Mouse (Mus musculus) embryonic stem cell, embryonic (primary cell): Measurements from ENCODE around the gene Cntnap2.

Source experiments
- CTCF ChIA-PET, 4 experiments: fragments of 300-600 bp in 2 of 4; fragments of 350-600 bp in 2 of 4; sonication (Branson Sonifier 250); formaldehyde crosslinking; loops; one replicate each; lab custom pipeline; 2022; ENCODE audit warnings: inconsistent platforms in 2 of 4; lab: Charles Lee
- POLR2A ChIA-PET, 4 experiments: fragments of 300-600 bp in 2 of 4; fragments of 350-600 bp in 2 of 4; sonication (Branson Sonifier 250); formaldehyde crosslinking; loops; one replicate each; lab custom pipeline; 2022; ENCODE audit warnings: antibody characterized with exemption in 4 of 4, inconsistent platforms in 1 of 4; lab: Charles Lee

Cntnap2 gene

GRCm38 (mm10) chr6:47323169-47323835, 2264.1 kb downstream of the Cntnap2 start:
- ChIA-PET POLR2A (interaction anchor here in 1 of 4 experiments (0.8 to 1.6 kb wide), 4 partner anchors 15 to 61 kb away, joined by 3 read pairs; no protein-coding TSS in a partner anchor), CTCF (no interaction called here)

GRCm38 (mm10) chr6:47323886-47324285, 2264.7 kb downstream of the Cntnap2 start:
- ChIA-PET CTCF (no interaction called here), POLR2A (interaction anchor here in 1 of 4 experiments (0.9 to 1.6 kb wide), 3 partner anchors 18 to 61 kb away, joined by 3 read pairs; no protein-coding TSS in a partner anchor)

- ChIA-PET CTCF (interaction anchor here in 1 of 4 experiments (0.6 kb wide), 1 partner anchor 10 kb away, joined by 3 read pairs; no protein-coding TSS in a partner anchor), POLR2A (interaction anchor here in 3 of 4 experiments (0.7 to 1.8 kb wide), 6 partner anchors 9 to 596 kb away, joined by 3 to 15 read pairs (median 4); partner anchors contain the start of gene Ezh2 (in 1 of the 3))
Observed at GRCm38 (mm10) chr6:47328281-47328680, 2269.1 kb downstream of the Cntnap2 start.

- CTCF ChIA-PET: no interaction called here
- POLR2A ChIA-PET: interaction anchor here in 2 of 4 experiments (0.7 to 1.8 kb wide), 3 partner anchors 8 to 266 kb away, joined by 3 to 4 read pairs (median 4); partner anchors contain the start of gene Ezh2 (in 1 of the 2)
Observed at GRCm38 (mm10) chr6:47329212-47329611, 2270.1 kb downstream of the Cntnap2 start.

- CTCF ChIA-PET: no interaction called here
- POLR2A ChIA-PET: interaction anchor here in 2 of 4 experiments (0.6 to 2.3 kb wide), 4 partner anchors 14 to 142 kb away, joined by 3 to 5 read pairs (median 4); no protein-coding TSS in a partner anchor
Observed at GRCm38 (mm10) chr6:47333016-47333415, 2273.9 kb downstream of the Cntnap2 start.

GRCm38 (mm10) chr6:47334377-47334776, 2275.2 kb downstream of the Cntnap2 start:
- ChIA-PET CTCF (no interaction called here), POLR2A (interaction anchor here in 1 of 4 experiments (1.4 to 2.3 kb wide), 2 partner anchors 16 to 144 kb away, joined by 4 to 5 read pairs; no protein-coding TSS in a partner anchor)

GRCm38 (mm10) chr6:47337300-47337699, 2278.1 kb downstream of the Cntnap2 start:
- ChIA-PET CTCF (interaction anchor here in 2 of 4 experiments (0.6 to 1.9 kb wide), 2 partner anchors 18 to 46 kb away, joined by 5 read pairs; no protein-coding TSS in a partner anchor), POLR2A (interaction anchor here in 3 of 4 experiments (0.6 to 2.8 kb wide), 12 partner anchors 8 to 258 kb away, joined by 3 to 13 read pairs (median 4); partner anchors contain the start of genes Cul1 (in 1 of the 3) and Ezh2 (in 1 of the 3))

- ChIA-PET POLR2A (interaction anchor here in 3 of 4 experiments (0.6 to 2.8 kb wide), 11 partner anchors 10 to 257 kb away, joined by 3 to 13 read pairs (median 4); partner anchors contain the start of gene Ezh2 (in 1 of the 3)), CTCF (interaction anchor here in 3 of 4 experiments (0.6 to 1.9 kb wide), 6 partner anchors 10 to 117 kb away, joined by 3 to 8 read pairs (median 5); no protein-coding TSS in a partner anchor)
Observed at GRCm38 (mm10) chr6:47338113-47338512, 2279.0 kb downstream of the Cntnap2 start.

GRCm38 (mm10) chr6:47340813-47341502, 2281.8 kb downstream of the Cntnap2 start:
- CTCF ChIA-PET: interaction anchor here in 2 of 4 experiments (0.6 to 1.6 kb wide), 4 partner anchors 9 to 293 kb away, joined by 3 to 6 read pairs (median 4); no protein-coding TSS in a partner anchor
- POLR2A ChIA-PET: interaction anchor here (0.6 to 2.4 kb wide), 20 partner anchors 9 to 254 kb away, joined by 3 to 8 read pairs (median 4); partner anchors contain the start of genes Cul1 (in 1 of the 4) and Ezh2 (in 1 of the 4)

- CTCF ChIA-PET: interaction anchor here in 2 of 4 experiments (0.6 to 1.6 kb wide), 3 partner anchors 8 to 292 kb away, joined by 3 to 6 read pairs (median 4); no protein-coding TSS in a partner anchor
- POLR2A ChIA-PET: interaction anchor here in 3 of 4 experiments (0.6 to 2.4 kb wide), 10 partner anchors 9 to 253 kb away, joined by 3 to 8 read pairs (median 4); partner anchors contain the start of genes Cul1 (in 1 of the 3) and Ezh2 (in 1 of the 3)
Observed at GRCm38 (mm10) chr6:47341503-47341884, 2282.3 kb downstream of the Cntnap2 start.

- POLR2A ChIA-PET: no interaction called here
- CTCF ChIA-PET: no interaction called here
Observed at GRCm38 (mm10) chr6:47343245-47343644, 2284.1 kb downstream of the Cntnap2 start.

- POLR2A ChIA-PET: interaction anchor here in 1 of 4 experiments (1.5 kb wide), 1 partner anchor 155 kb away, joined by 3 read pairs; no protein-coding TSS in a partner anchor
- CTCF ChIA-PET: no interaction called here
Observed at GRCm38 (mm10) chr6:47344696-47345095, 2285.5 kb downstream of the Cntnap2 start.

GRCm38 (mm10) chr6:47350100-47350690, 2291.0 kb downstream of the Cntnap2 start:
- POLR2A ChIA-PET: interaction anchor here (0.6 to 1.9 kb wide), 10 partner anchors 9 to 1657 kb away, joined by 3 to 8 read pairs (median 4); partner anchors contain the start of gene Ezh2 (in 1 of the 4)
- CTCF ChIA-PET: interaction anchor here in 2 of 4 experiments (0.7 to 1.0 kb wide), 2 partner anchors 9 to 42 kb away, joined by 3 to 4 read pairs; no protein-coding TSS in a partner anchor
